Comparison of ENCODE assay signal across 16 mouse cellular contexts in genomic region chr12:79731905-79732304, GRCm38 (mm10).
DNase-seq lines count a peak whose midpoint lies in the region; ATAC-seq lines count a peak whose summit lies in the region.
"Had no signal": no experiment of that assay in that cellular context is flagged by ENCODE, and none has a peak within 500 bp of the region (broad histone marks: within the 10 kb centered on the region; RNA-seq: fewer than 3 reads in every experiment).

No protein-coding gene starts in this region.

- no peak overlapping the region for H3K9ac ChIP-seq in hindbrain, embryonic 11.5 days (ENCODE audit: low read depth, low read length)
- H3K9ac ChIP-seq in hindbrain, embryonic 13.5 days: no peak overlapping the region
- H3K9ac ChIP-seq: liver, embryonic 13.5 days; neural tube, embryonic 12.5 days had no signal

- H3K4me3 ChIP-seq in hindbrain, embryonic 10.5 days: no peak overlapping the region
- no peak overlapping the region for H3K4me3 ChIP-seq in hindbrain, embryonic 11.5 days (ENCODE audit: low read depth, low read length)
- H3K4me3 ChIP-seq in hindbrain, embryonic 13.5 days: no peak overlapping the region
- H3K4me3 ChIP-seq: erythroblast, embryonic 14.5 days; liver, embryonic 13.5 days; neural tube, embryonic 12.5 days had no signal

- H3K9me3 ChIP-seq in hindbrain, embryonic 10.5 days: peaks cover 19% of the 10 kb centered on the region
- peaks cover 8% of the 10 kb centered on the region for H3K9me3 ChIP-seq in hindbrain, embryonic 11.5 days (ENCODE audit: control insufficient read depth, low read length)
- peaks cover 15% of the 10 kb centered on the region for H3K9me3 ChIP-seq in hindbrain, embryonic 13.5 days

- H3K27ac ChIP-seq in hindbrain, embryonic 10.5 days: peak overlapping the region; percentile 84
- H3K27ac ChIP-seq in hindbrain, embryonic 11.5 days (ENCODE audit: low read depth, low read length): no peak overlapping the region
- H3K27ac ChIP-seq in hindbrain, embryonic 13.5 days: 0 out of 2 replicates have a peak overlapping the region, but pooled peaks have one; percentile 30
- H3K27ac ChIP-seq: liver, embryonic 13.5 days; macrophage; neural tube, embryonic 12.5 days had no signal

- no peak for ATAC-seq in hindbrain, embryonic 11.5 days (ENCODE audit: low FRiP score)
- no peak for ATAC-seq in hindbrain, embryonic 13.5 days (ENCODE audit: low FRiP score)

- no peaks in the 10 kb centered on the region for H3K27me3 ChIP-seq in hindbrain, embryonic 10.5 days (ENCODE audit: insufficient read depth, poor library complexity, severe bottlenecking)
- H3K27me3 ChIP-seq in hindbrain, embryonic 11.5 days (ENCODE audit: control insufficient read depth, insufficient read depth, low read length): no peaks in the 10 kb centered on the region
- no peaks in the 10 kb centered on the region for H3K27me3 ChIP-seq in hindbrain, embryonic 13.5 days
- H3K27me3 ChIP-seq: liver, embryonic 13.5 days; neural tube, embryonic 12.5 days had no signal

- no peak for DNase-seq in hindbrain, embryonic 10.5 days (ENCODE audit: low spot score)
- DNase-seq in hindbrain, embryonic 11.5 days (ENCODE audit: low spot score): no peak
- DNase-seq in retina, postnatal 1 day: peak; percentile 43
- DNase-seq in retina, embryonic 14.5 days (ENCODE audit: low spot score): no peak
- DNase-seq in cerebellum, adult 18-20 months: no peak
- no peak for DNase-seq in ovary, adult 18-20 months (ENCODE audit: low spot score)
- DNase-seq: cerebellum, postnatal 36 days; gastrocnemius, postnatal 25 days; kidney, postnatal 14 days; right cerebral cortex, postnatal 25 days; thymus, postnatal 36 days had no signal

- H3K4me2 ChIP-seq in hindbrain, embryonic 11.5 days (replicated peaks; ENCODE audit: low read depth, low read length): no peak overlapping the region
- H3K4me2 ChIP-seq in hindbrain, embryonic 13.5 days: no peak overlapping the region
- H3K4me2 ChIP-seq: liver, embryonic 13.5 days; neural tube, embryonic 12.5 days had no signal

- H3K36me3 ChIP-seq in hindbrain, embryonic 10.5 days: peaks cover 11% of the 10 kb centered on the region; the same call in 1 of the 2 replicates
- no peaks in the 10 kb centered on the region for H3K36me3 ChIP-seq in hindbrain, embryonic 11.5 days (ENCODE audit: control insufficient read depth, insufficient read depth, low read length)
- H3K36me3 ChIP-seq in hindbrain, embryonic 13.5 days: no peaks in the 10 kb centered on the region
- H3K36me3 ChIP-seq: liver, embryonic 13.5 days; neural tube, embryonic 12.5 days had no signal

- WGBS in hindbrain, embryonic 10.5 days: 89% methylated on average over 6 of the region's 6 CpGs
- 93% methylated on average over 6 of the region's 6 CpGs for WGBS in hindbrain, embryonic 11.5 days
- 79% methylated on average over 6 of the region's 6 CpGs for WGBS in hindbrain, embryonic 13.5 days

- H3K4me1 ChIP-seq in hindbrain, embryonic 10.5 days (replicated peaks): peaks cover 19% of the 10 kb centered on the region
- no peaks in the 10 kb centered on the region for H3K4me1 ChIP-seq in hindbrain, embryonic 11.5 days (replicated peaks; ENCODE audit: control insufficient read depth, insufficient read depth, low read length)
- peaks cover 26% of the 10 kb centered on the region; the same call in 1 of the 2 replicates for H3K4me1 ChIP-seq in hindbrain, embryonic 13.5 days (replicated peaks)
